Comparison of ENCODE assay signal across 14 mouse cellular contexts in the genomic region with DNA sequence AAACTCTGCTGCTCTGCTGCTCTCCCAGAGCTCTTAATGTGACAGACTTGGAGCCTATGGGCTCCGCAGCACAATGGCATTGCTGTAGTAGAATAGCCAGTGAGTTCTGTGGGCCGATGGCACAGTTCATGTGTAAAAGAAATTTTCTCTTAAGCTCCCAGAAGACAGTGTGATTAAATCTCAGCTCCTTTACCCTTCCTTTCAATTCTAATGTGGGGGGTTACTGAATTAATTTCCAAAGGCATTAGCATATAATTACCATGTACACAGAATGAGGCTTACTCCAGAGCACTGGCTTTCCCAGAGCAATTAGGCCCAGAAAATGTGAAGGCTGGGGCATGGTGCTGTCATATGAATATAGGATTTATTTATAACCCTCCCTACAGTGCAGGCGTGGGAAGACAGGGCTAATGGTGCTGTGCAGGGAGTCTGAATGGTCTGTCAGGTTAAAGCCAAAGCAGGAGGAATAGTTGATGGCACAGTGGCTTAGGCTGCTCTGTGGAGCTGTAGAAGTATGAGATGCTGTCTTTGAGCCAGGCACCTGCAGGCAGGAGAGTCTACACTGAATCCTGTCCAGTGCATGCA.
A peak's percentile ranks its signal among the peaks of the same experiment; 100 is the strongest.
DNase-seq lines count a peak whose midpoint lies in the region; ATAC-seq lines count a peak whose summit lies in the region.
"Had no signal": no experiment of that assay in that cellular context is flagged by ENCODE, and none has a peak within 500 bp of the region (broad histone marks: within the 10 kb centered on the region; RNA-seq: fewer than 3 reads in every experiment).

No protein-coding gene starts in this region.

- peak; percentile 66 for DNase-seq in cerebellum, adult 9-11 months
- DNase-seq in cerebellum, adult 8-10 months = no peak
- peak; percentile 58 for DNase-seq in brain, embryonic 18.5 days (ENCODE audit: low read depth, low spot score)
- peak; percentile 18 for DNase-seq in hindbrain, embryonic 11.5 days (ENCODE audit: low spot score)
- DNase-seq in gastrocnemius, adult 18-20 months (ENCODE audit: low spot score) = no peak
- DNase-seq in gastrocnemius, postnatal 4 days (ENCODE audit: low spot score in 2 of 2) = no peak
- no peak for DNase-seq in adipocyte (ENCODE audit: low spot score)
- DNase-seq: heart, adult 2 months; kidney, postnatal 4 days; liver, embryonic 13.5 days; lung, postnatal 4 days had no signal

- H3K4me1 ChIP-seq in hindbrain, embryonic 11.5 days (replicated peaks; ENCODE audit: control insufficient read depth, insufficient read depth, low read length) = no peaks in the 10 kb centered on the region
- H3K4me1 ChIP-seq in midbrain, embryonic 15.5 days = peaks cover 14% of the 10 kb centered on the region
- H3K4me1 ChIP-seq: liver, embryonic 13.5 days had no signal

- H3K4me2 ChIP-seq in hindbrain, embryonic 11.5 days (replicated peaks; ENCODE audit: low read depth, low read length) = no peak overlapping the region
- H3K4me2 ChIP-seq in midbrain, embryonic 15.5 days = no peak overlapping the region
- H3K4me2 ChIP-seq: liver, embryonic 13.5 days had no signal

- peak overlapping the region; percentile 42 for H3K27ac ChIP-seq in hindbrain, embryonic 11.5 days (ENCODE audit: low read depth, low read length)
- H3K27ac ChIP-seq in midbrain, embryonic 15.5 days = peak overlapping the region; percentile 73
- H3K27ac ChIP-seq: heart, adult 2 months; liver, embryonic 13.5 days had no signal

- no peaks in the 10 kb centered on the region for H3K27me3 ChIP-seq in hindbrain, embryonic 11.5 days (ENCODE audit: control insufficient read depth, insufficient read depth, low read length)
- H3K27me3 ChIP-seq in midbrain, embryonic 15.5 days (replicated peaks) = no peaks in the 10 kb centered on the region
- H3K27me3 ChIP-seq: liver, embryonic 13.5 days had no signal

- peak; percentile 94 for ATAC-seq in hindbrain, embryonic 11.5 days (ENCODE audit: low FRiP score)
- ATAC-seq in midbrain, embryonic 15.5 days (replicated peaks) = peak; percentile 97
- ATAC-seq: inflammation-experienced regulatory T-cells, adult 6 months had no signal

- H3K9ac ChIP-seq in hindbrain, embryonic 11.5 days (ENCODE audit: low read depth, low read length) = no peak overlapping the region
- no peak overlapping the region for H3K9ac ChIP-seq in midbrain, embryonic 15.5 days
- H3K9ac ChIP-seq: liver, embryonic 13.5 days had no signal

- no peaks in the 10 kb centered on the region for H3K36me3 ChIP-seq in hindbrain, embryonic 11.5 days (ENCODE audit: control insufficient read depth, insufficient read depth, low read length)
- no peaks in the 10 kb centered on the region for H3K36me3 ChIP-seq in midbrain, embryonic 15.5 days (replicated peaks)
- H3K36me3 ChIP-seq: liver, embryonic 13.5 days had no signal

- H3K4me3 ChIP-seq in hindbrain, embryonic 11.5 days (ENCODE audit: low read depth, low read length) = no peak overlapping the region
- H3K4me3 ChIP-seq in midbrain, embryonic 15.5 days = no peak overlapping the region
- H3K4me3 ChIP-seq: erythroblast, embryonic 14.5 days; heart, adult 2 months; liver, embryonic 13.5 days had no signal

- no peaks in the 10 kb centered on the region for H3K9me3 ChIP-seq in hindbrain, embryonic 11.5 days (ENCODE audit: control insufficient read depth, low read length)
- no peaks in the 10 kb centered on the region for H3K9me3 ChIP-seq in midbrain, embryonic 15.5 days
- H3K9me3 ChIP-seq: liver, embryonic 13.5 days had no signal

- 61% methylated on average over 3 of the region's 3 CpGs for WGBS in hindbrain, embryonic 11.5 days
- WGBS in midbrain, embryonic 15.5 days = 11% methylated on average over 3 of the region's 3 CpGs

Comparison
In these comparisons a context has a peak if more than half of its experiments do, and no peak if none do; other contexts are left out.
1. DNase-seq: peak in cerebellum, adult 9-11 months (single experiment), brain, embryonic 18.5 days (single experiment) and hindbrain, embryonic 11.5 days (single experiment); none in cerebellum, adult 8-10 months (single experiment), gastrocnemius, adult 18-20 months (single experiment), gastrocnemius, postnatal 4 days (0 of 2) and adipocyte (single experiment).